Mouse (Mus musculus): Measurements from ENCODE around the gene Olig1.

- TF ChIP-seq POLR2A (IDR thresholded peaks at IDR 0.05; ENCODE audit: borderline replicate concordance, insufficient read depth, low read length) (no peak), CTCF (IDR thresholded peaks at IDR 0.05; ENCODE audit: borderline replicate concordance, insufficient read depth, low read depth, low read length) (no peak)
These were observed 40.3 kb downstream of the Olig1 start for GRCm38 (mm10) chr16:91309872-91310271.
